Mouse (Mus musculus) embryonic facial prominence, embryonic 14.5 days (tissue): ENCODE data around the gene Qprt. TPM values are rescaled to one million over a fixed set of nuclear protein-coding genes. Genes with fewer than 3 reads are reported as not detected.
A peak's percentile ranks its signal among the peaks of the same experiment; 100 is the strongest.
"Not testable (repeated sequence)": the region's sequence is repeated elsewhere in the genome, so short reads cannot be mapped to it uniquely, and the experiment has no call there.

Experiments used
- ATAC-seq: fragments of 200-750 bp; cut with Nextera tagmentation; 2 replicates; pipeline ENCODE4 v1.8.0; 2017; ENCODE audit warnings: low read depth, moderate number of reproducible peaks, moderate TSS enrichment
- DNase-seq: peaks from one replicate; pipeline ENCODE4 v3.0.0-alpha.2; 2015; ENCODE audit warnings: low spot score
- H3K27ac ChIP-seq: fragments of 300-500 bp; sonication (generic); replicated peaks from 2 replicates; pipeline ENCODE4 v1.5.1; 2014; ENCODE audit warnings: low read depth, mild to moderate bottlenecking, low read length, moderate library complexity
- H3K27me3 ChIP-seq: fragments of 300-500 bp; sonication (generic); replicated peaks from 2 replicates; pipeline ENCODE4 v1.6.1; 2014; ENCODE audit warnings: low read length; ENCODE audit not compliant: control insufficient read depth, insufficient read depth
- H3K36me3 ChIP-seq: fragments of 300-500 bp; sonication (generic); 2 replicates; pipeline ENCODE4 v1.6.1; 2014; ENCODE audit warnings: low read length, mixed read lengths; ENCODE audit not compliant: control insufficient read depth, insufficient read depth
- H3K4me1 ChIP-seq: fragments of 300-500 bp; sonication (generic); 2 replicates; pipeline ENCODE4 v1.6.1; 2014; ENCODE audit warnings: antibody characterized with exemption, low read length; ENCODE audit not compliant: control insufficient read depth, insufficient read depth
- H3K4me2 ChIP-seq: fragments of 300-500 bp; sonication (generic); 2 replicates; pipeline ENCODE4 v1.6.1; 2014; ENCODE audit warnings: low read depth, mild to moderate bottlenecking, low read length, moderate library complexity, mixed read lengths
- H3K4me3 ChIP-seq: fragments of 300-500 bp; sonication (generic); 2 replicates; pipeline ENCODE4 v1.5.1; 2014; ENCODE audit warnings: low read depth, mild to moderate bottlenecking, low read length
- H3K9ac ChIP-seq: fragments of 300-500 bp; sonication (generic); 2 replicates; pipeline ENCODE4 v1.6.1; 2014; ENCODE audit warnings: low read depth, mild to moderate bottlenecking, low read length, moderate library complexity, mixed read lengths
- H3K9me3 ChIP-seq: fragments of 300-500 bp; sonication (generic); 2 replicates; pipeline ENCODE4 v1.6.1; 2016; ENCODE audit warnings: low read length; ENCODE audit not compliant: control insufficient read depth
- WGBS: fragments of 180-500 bp; shearing (Covaris S2); extraction: QIAGEN DNeasy Blood & Tissue Kit; methylation state at CpG from one replicate; pipeline ENCODE4 v1.1.7; 2014; 5-methylcytosine and 5-hydroxymethylcytosine counted together
- polyA plus RNA-seq: library from polyadenylated mRNA; unstranded; fragments of >200 nt; fragmentation: Nextera tagmentation; extraction: Ambion mirVana; gene quantifications from 2 replicates; pipeline ENCODE4 v1.2.1, GENCODE M21; 2014

The Qprt gene
- polyA plus RNA-seq, 1 experiment from 2014 or later: 6.8 TPM

DNA sequence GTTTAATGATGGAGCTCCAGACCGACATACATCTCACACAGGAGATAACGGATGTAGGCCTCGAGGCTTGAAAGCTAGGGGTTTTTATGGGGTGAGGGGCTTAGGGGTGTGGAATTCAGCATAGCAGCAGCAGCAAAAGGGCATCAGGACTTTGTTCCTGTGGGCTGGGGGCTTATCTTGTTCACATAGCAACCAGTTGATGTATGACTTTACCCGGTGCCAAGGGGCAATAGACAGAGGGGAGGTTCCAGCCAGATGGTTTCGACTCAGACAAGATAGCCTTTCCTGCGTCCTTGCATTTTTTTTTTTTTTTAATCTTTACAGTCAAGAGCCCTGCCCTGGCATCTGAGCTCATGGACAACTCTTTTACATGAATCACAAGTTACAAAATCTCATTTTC lies 36.3 kb downstream of the Qprt start:
- not testable (repeated sequence) for ATAC-seq, H3K27ac ChIP-seq, H3K4me3 ChIP-seq, H3K9ac ChIP-seq, H3K9me3 ChIP-seq, H3K27me3 ChIP-seq, H3K4me1 ChIP-seq, H3K36me3 ChIP-seq, DNase-seq, H3K4me2 ChIP-seq
- WGBS: 78% methylated on average over 6 of the region's 6 CpGs

DNA sequence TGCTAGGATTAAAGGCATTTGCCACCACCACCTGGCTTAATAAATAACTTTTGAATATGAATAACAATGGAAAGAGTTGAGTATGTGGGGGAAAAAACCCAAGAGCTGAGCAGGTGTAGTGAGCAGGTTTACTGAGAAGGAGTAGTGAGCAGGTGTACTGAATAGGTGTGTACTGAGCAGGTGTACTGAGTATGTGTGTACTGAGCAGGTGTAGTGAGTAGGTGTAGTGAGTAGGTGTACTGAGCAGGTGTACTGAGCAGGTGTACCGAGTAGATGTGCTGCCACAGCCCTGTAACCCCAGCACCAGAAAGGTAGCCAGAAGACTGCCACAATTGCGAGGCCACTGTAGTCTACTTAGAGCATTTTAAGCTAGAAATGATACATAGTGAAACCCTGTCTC lies 37.2 kb downstream of the Qprt start:
- Histone ChIP-seq H3K9me3 (no peaks in the 10 kb centered on the region), H3K9ac (no peak overlapping the region), H3K4me3 (no peak overlapping the region), H3K27ac (no peak overlapping the region), H3K4me1 (0 out of 2 replicates have a peak, but pooled peaks cover 3% of the 10 kb centered on the region), H3K27me3 (peaks cover 4% of the 10 kb centered on the region; the same call in 1 of the 2 replicates), H3K36me3 (no peaks in the 10 kb centered on the region), H3K4me2 (no peak overlapping the region)
- no peak for DNase-seq
- WGBS: 70% methylated on average over 2 of the region's 2 CpGs
- ATAC-seq: no peak

DNA sequence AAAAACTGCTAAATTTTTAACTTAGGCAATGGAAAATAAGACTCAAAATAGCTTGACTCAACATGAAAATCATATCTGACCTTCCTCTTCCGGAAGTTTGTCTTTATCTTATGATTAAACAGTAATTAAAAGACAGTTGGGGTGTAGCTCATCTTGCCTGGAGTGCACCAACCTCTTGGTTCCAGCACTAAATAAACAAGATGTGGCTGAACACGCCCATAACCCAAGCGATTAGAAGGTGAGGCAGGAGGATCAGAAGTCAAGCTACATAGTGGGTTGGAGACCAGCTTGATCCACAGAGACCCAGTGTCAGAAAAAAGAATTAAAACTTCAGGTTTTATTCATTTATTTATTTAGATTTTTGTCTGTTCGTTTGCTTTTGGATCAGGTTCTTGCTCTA lies 38.3 kb downstream of the Qprt start:
- Histone ChIP-seq H3K4me3 (no peak overlapping the region), H3K4me2 (no peak overlapping the region), H3K27ac (no peak overlapping the region), H3K4me1 (0 out of 2 replicates have a peak, but pooled peaks cover under 1% of the 10 kb centered on the region), H3K9ac (no peak overlapping the region), H3K9me3 (no peaks in the 10 kb centered on the region), H3K27me3 (no peaks in the 10 kb centered on the region), H3K36me3 (no peaks in the 10 kb centered on the region)
- ATAC-seq (no peak), DNase-seq (no peak)
- WGBS: 86% methylated on average over 4 of the region's 4 CpGs

DNA sequence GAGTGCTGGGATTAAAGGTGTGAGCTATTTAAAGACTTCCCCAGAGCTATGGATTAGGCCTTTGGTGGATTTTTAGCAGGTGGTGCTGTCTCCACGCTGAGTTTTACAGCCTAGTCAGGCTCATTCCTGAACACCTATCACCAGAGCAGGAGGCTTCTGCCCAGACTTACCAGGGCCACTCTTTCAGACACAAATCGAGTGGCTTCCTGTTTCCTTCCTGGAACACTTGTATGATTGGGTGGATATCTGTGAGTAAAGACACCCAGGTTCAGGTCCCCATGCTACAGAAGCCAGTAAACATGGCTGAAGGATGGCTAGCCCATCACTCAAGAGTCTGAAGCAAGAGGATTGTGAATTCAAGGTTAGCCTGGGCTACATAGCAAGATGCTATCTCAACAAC lies 39.0 kb downstream of the Qprt start:
- Histone ChIP-seq H3K4me2 (no peak overlapping the region), H3K27me3 (no peaks in the 10 kb centered on the region), H3K9ac (no peak overlapping the region), H3K9me3 (no peaks in the 10 kb centered on the region), H3K36me3 (no peaks in the 10 kb centered on the region), H3K27ac (no peak overlapping the region), H3K4me1 (no peaks in the 10 kb centered on the region), H3K4me3 (no peak overlapping the region)
- 68% methylated on average over 2 of the region's 2 CpGs for WGBS
- ATAC-seq (no peak), DNase-seq (no peak)

DNA sequence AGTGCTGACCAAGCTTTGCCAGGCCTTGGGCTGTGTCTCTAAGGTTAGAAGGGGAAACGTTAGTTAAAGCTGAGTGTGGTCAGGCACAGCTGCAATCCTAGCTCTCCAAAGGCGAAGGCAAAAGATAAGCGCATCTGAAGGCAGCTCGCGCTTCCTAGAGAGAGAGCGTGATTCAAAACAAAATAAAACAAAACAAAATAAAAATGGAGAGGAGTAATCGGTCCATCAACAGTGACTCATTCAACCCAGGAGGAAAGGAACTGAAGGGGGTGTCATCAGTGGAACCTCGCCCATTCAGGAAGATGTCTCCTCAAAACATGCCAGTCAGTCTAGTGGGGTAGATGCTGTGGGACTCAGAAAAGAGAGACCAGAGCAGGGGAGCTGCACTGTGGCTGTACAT lies 39.8 kb downstream of the Qprt start:
- no peak overlapping the region for H3K27ac ChIP-seq
- H3K27me3 ChIP-seq: no peaks in the 10 kb centered on the region
- H3K4me1 ChIP-seq: no peaks in the 10 kb centered on the region
- H3K4me3 ChIP-seq: no peak overlapping the region
- H3K4me2 ChIP-seq: no peak overlapping the region
- DNase-seq: no peak
- WGBS: 78% methylated on average over 8 of the region's 8 CpGs
- H3K9ac ChIP-seq: no peak overlapping the region
- H3K36me3 ChIP-seq: no peaks in the 10 kb centered on the region
- no peaks in the 10 kb centered on the region for H3K9me3 ChIP-seq
- no peak for ATAC-seq

DNA sequence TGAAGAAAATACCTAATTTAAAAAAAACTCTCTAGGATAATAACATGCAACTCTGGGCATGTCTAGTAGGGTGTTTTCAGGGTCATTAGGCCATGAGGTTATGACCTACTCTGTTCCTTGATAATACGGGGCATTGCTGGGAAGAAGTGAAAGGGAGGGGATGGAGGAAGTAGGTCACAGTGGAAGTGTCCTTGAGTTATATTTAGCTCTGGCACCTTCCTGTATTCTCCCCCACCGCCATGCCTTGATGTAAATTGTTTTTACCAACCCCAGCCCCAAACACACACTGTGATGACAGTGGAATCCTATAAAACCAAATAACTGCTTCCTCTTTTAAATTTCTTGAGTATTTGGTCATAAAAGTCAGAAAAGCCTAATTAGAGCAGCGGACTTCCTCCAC lies 42.0 kb downstream of the Qprt start:
- no peaks in the 10 kb centered on the region for H3K9me3 ChIP-seq
- no peak overlapping the region for H3K9ac ChIP-seq
- DNase-seq (no peak), ATAC-seq (no peak)
- no peak overlapping the region for H3K27ac ChIP-seq
- no peaks in the 10 kb centered on the region for H3K36me3 ChIP-seq
- no peaks in the 10 kb centered on the region for H3K4me1 ChIP-seq
- no peak overlapping the region for H3K4me2 ChIP-seq
- H3K27me3 ChIP-seq: no peaks in the 10 kb centered on the region
- H3K4me3 ChIP-seq: no peak overlapping the region
- WGBS: 58% methylated on average over 3 of the region's 3 CpGs

DNA sequence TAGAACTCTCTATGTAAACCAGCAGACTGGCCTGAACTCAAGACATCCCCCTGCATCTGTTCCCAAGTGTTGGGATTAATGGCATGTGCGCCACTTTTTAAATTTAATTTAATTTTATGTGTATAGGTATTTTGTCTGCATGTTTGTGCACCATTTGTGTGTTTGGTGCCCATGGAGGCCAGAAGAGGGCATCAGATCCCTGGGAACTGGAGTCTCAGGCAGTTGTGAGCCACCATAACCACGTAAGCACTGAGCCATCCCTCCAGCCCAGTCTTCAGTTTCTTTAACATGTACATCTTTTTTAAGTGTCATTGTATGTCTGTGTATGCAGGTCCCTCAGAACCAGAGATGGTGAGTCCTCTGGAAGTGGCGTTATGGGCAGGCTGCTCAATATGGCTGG lies 44.3 kb downstream of the Qprt start:
- no peak overlapping the region for H3K9ac ChIP-seq
- no peaks in the 10 kb centered on the region for H3K36me3 ChIP-seq
- no peak overlapping the region for H3K27ac ChIP-seq
- no peaks in the 10 kb centered on the region for H3K27me3 ChIP-seq
- WGBS: 74% methylated on average over 3 of the region's 3 CpGs
- no peak overlapping the region for H3K4me2 ChIP-seq
- no peak overlapping the region for H3K4me3 ChIP-seq
- no peaks in the 10 kb centered on the region for H3K4me1 ChIP-seq
- no peaks in the 10 kb centered on the region for H3K9me3 ChIP-seq
- no peak for DNase-seq
- ATAC-seq: no peak

DNA sequence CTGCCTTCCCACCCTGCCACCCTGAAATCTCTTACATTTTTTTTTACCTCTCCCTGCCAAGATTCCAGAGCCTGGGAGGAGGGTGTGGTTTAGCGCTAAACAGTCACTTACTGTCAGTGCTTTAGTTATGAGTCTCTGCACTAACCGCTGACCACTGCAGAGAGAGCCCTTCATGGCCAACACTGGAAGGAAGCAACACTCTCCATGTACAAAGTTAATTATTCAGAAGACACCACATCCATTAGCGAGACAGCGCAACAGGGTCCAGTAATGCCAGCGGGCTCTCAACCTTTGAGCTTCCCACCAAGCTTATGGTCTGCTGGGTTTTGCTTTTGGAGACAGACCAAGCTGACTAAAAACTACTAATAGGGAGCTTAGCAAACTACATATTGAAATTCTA lies 45.8 kb downstream of the Qprt start:
- no peak overlapping the region for H3K4me3 ChIP-seq
- 87% methylated on average over 5 of the region's 5 CpGs for WGBS
- no peak overlapping the region for H3K9ac ChIP-seq
- H3K36me3 ChIP-seq: no peaks in the 10 kb centered on the region
- ATAC-seq (no peak), DNase-seq (peak; percentile 6)
- no peak overlapping the region for H3K27ac ChIP-seq
- no peaks in the 10 kb centered on the region for H3K27me3 ChIP-seq
- no peak overlapping the region for H3K4me2 ChIP-seq
- H3K9me3 ChIP-seq: no peaks in the 10 kb centered on the region
- H3K4me1 ChIP-seq: no peaks in the 10 kb centered on the region

DNA sequence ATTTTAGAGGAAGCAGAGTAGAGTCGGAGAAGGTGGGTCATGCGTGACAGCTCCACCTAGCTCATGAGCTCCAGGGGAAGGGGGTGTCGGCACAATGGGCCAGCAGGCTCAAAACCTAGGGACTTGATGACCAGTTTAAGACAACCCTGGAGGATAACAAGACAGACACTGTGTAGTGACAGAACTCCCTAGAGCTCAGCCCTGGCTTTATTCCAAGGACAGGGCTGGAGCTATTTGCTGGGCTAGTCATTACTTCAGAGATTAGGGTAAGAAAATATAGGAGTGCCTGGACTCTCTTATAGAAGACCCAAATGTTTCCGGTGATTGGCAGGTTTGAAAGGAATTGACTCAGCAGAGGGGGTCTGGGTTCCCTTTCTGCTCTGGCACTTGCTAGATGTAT lies 48.8 kb downstream of the Qprt start:
- WGBS: 81% methylated on average over 4 of the region's 4 CpGs
- Histone ChIP-seq H3K9ac (no peak overlapping the region), H3K9me3 (no peaks in the 10 kb centered on the region), H3K27me3 (no peaks in the 10 kb centered on the region), H3K4me3 (no peak overlapping the region), H3K27ac (no peak overlapping the region), H3K4me1 (no peaks in the 10 kb centered on the region), H3K36me3 (no peaks in the 10 kb centered on the region), H3K4me2 (no peak overlapping the region)
- ATAC-seq: no peak
- DNase-seq: no peak
